In the genomic region with DNA sequence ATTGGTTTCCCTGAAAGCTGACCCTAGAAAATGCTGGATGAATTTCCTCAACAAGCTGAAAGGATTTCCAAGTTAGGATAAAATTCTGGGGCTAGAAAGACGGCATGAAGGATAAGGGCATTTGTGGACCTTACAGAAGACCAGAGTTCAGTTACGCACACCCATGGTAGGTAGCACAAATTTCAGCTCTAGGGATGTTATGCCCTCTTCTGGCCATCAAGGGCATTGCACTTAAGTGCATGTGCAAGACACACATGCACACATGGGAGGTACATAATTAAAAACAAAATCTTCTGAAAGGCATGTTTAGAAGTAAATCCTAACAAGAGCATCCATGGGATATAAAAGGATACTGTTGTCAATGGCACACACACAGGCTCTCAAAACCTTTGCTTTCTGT, we compare ENCODE assay signal across 12 mouse cellular contexts. TPM values are rescaled to one million over a fixed set of nuclear protein-coding genes. Genes with fewer than 3 reads are reported as not detected.
A peak's percentile ranks its signal among the peaks of the same experiment; 100 is the strongest.
DNase-seq lines count a peak whose midpoint lies in the region; ATAC-seq and TF ChIP-seq lines count a peak whose summit lies in the region.
"Had no signal": no experiment of that assay in that cellular context is flagged by ENCODE, and none has a peak within 500 bp of the region (broad histone marks: within the 10 kb centered on the region; RNA-seq: fewer than 3 reads in every experiment).

No protein-coding gene starts in this region.

- peak; percentile 57 for DNase-seq in kidney, adult 2 months
- DNase-seq in CD4-positive helper T cell, adult 2 months (ENCODE audit: low read depth, low spot score), result peak; percentile 38
- peak; percentile 72 for DNase-seq in ES-CJ7 (ENCODE audit: low read depth, low spot score)
- peak; percentile 35 for DNase-seq in limb, embryonic 11.5 days (ENCODE audit: low spot score)
- no peak for DNase-seq in adrenal gland, adult 18-20 months (ENCODE audit: low spot score in 2 of 2)
- no peak for DNase-seq in adrenal gland, adult (ENCODE audit: inconsistent age in 2 of 2, low spot score in 1 of 2)
- DNase-seq: adrenal gland, adult 2 months had no signal

- no peak overlapping the region for H3K9ac ChIP-seq in kidney, embryonic 16.5 days (replicated peaks; ENCODE audit: low read length)
- no peak overlapping the region for H3K9ac ChIP-seq in limb, embryonic 11.5 days (ENCODE audit: low read length)
- H3K9ac ChIP-seq: heart, embryonic 15.5 days had no signal

- H3K4me2 ChIP-seq in kidney, embryonic 16.5 days (replicated peaks; ENCODE audit: low read depth, low read length), result no peak overlapping the region
- H3K4me2 ChIP-seq in limb, embryonic 11.5 days (ENCODE audit: low read depth, severe bottlenecking), result no peak overlapping the region
- H3K4me2 ChIP-seq: heart, embryonic 15.5 days had no signal

- H3K27ac ChIP-seq in kidney, adult 2 months (ENCODE audit: insufficient read depth, low read depth, low read length), result no peak overlapping the region
- H3K27ac ChIP-seq in kidney, embryonic 16.5 days (ENCODE audit: low read length), result no peak overlapping the region
- no peak overlapping the region for H3K27ac ChIP-seq in limb, embryonic 11.5 days (replicated peaks; ENCODE audit: low read depth, low read length)
- H3K27ac ChIP-seq: heart, embryonic 15.5 days had no signal

- H3K36me3 ChIP-seq in kidney, adult 2 months (ENCODE audit: control insufficient read depth, insufficient read depth, low read length), result no peaks in the 10 kb centered on the region; the same call in 1 of the 2 replicates
- H3K36me3 ChIP-seq in kidney, embryonic 16.5 days (ENCODE audit: insufficient read depth, low read length), result no peaks in the 10 kb centered on the region
- no peaks in the 10 kb centered on the region for H3K36me3 ChIP-seq in limb, embryonic 11.5 days (ENCODE audit: control insufficient read depth, insufficient read depth, low read length)
- H3K36me3 ChIP-seq: heart, embryonic 15.5 days had no signal

- TF ChIP-seq CTCF in kidney, adult 2 months (conservative IDR thresholded peaks at IDR 0.05; ENCODE audit: insufficient read depth, insufficient read length, low read depth, low read length), result peak; percentile 56

- WGBS in kidney, adult 2 months, result 82% methylated on average over 2 of the region's 2 CpGs
- 96% methylated on average over 2 of the region's 2 CpGs for WGBS in kidney, embryonic 16.5 days
- WGBS in limb, embryonic 11.5 days, result 89% methylated on average over 2 of the region's 2 CpGs

- ATAC-seq in kidney, embryonic 16.5 days (ENCODE audit: low FRiP score, low TSS enrichment), result no peak
- no peak for ATAC-seq in limb, embryonic 11.5 days (ENCODE audit: insufficient number of reproducible peaks, low FRiP score, low TSS enrichment, low read depth)
- ATAC-seq in activated CD4-positive, CD25-positive, alpha-beta regulatory T cell, adult 4 months, result no peak
- ATAC-seq: forebrain, embryonic 14.5 days had no signal

- H3K9me3 ChIP-seq in kidney, embryonic 16.5 days (ENCODE audit: low read length), result no peaks in the 10 kb centered on the region
- no peaks in the 10 kb centered on the region for H3K9me3 ChIP-seq in limb, embryonic 11.5 days (ENCODE audit: control insufficient read depth, low read length)
- H3K9me3 ChIP-seq: heart, embryonic 15.5 days had no signal

- H3K27me3 ChIP-seq in kidney, adult 2 months (replicated peaks; ENCODE audit: control insufficient read depth, insufficient read depth, low read length), result no peaks in the 10 kb centered on the region
- H3K27me3 ChIP-seq in kidney, embryonic 16.5 days (ENCODE audit: insufficient read depth, low read length), result no peaks in the 10 kb centered on the region
- H3K27me3 ChIP-seq in limb, embryonic 11.5 days (ENCODE audit: control insufficient read depth, insufficient read depth, low read length), result no peaks in the 10 kb centered on the region
- H3K27me3 ChIP-seq: heart, embryonic 15.5 days had no signal

- no peak overlapping the region for H3K4me3 ChIP-seq in kidney, adult 2 months (ENCODE audit: insufficient read depth, low read depth, low read length)
- no peak overlapping the region for H3K4me3 ChIP-seq in kidney, embryonic 16.5 days (ENCODE audit: low read length)
- H3K4me3 ChIP-seq in limb, embryonic 11.5 days (ENCODE audit: low read depth, low read length), result no peak overlapping the region
- H3K4me3 ChIP-seq: heart, embryonic 15.5 days; myocyte had no signal

- H3K4me1 ChIP-seq in kidney, adult 2 months (ENCODE audit: control insufficient read depth, insufficient read depth, low read length), result peaks cover 8% of the 10 kb centered on the region; the same call in 1 of the 2 replicates
- H3K4me1 ChIP-seq in kidney, embryonic 16.5 days (ENCODE audit: insufficient read depth, low read length), result peaks cover 4% of the 10 kb centered on the region; the same call in 1 of the 2 replicates
- H3K4me1 ChIP-seq in limb, embryonic 11.5 days (ENCODE audit: control insufficient read depth, insufficient read depth, low read length), result no peaks in the 10 kb centered on the region
- H3K4me1 ChIP-seq: heart, embryonic 15.5 days had no signal

- TF ChIP-seq POLR2A in kidney, adult 2 months (IDR thresholded peaks at IDR 0.05; ENCODE audit: low read depth, low read length), result no peak

RNA-seq across cellular contexts. Expression of a gene that starts 54.6 kb away (rescaled TPM):
- polyA plus RNA-seq in kidney, adult 2 months (2012; rRNA removed), result not detected in 2 replicates
- polyA plus RNA-seq in kidney, embryonic 16.5 days (2015; fragmentation: Nextera tagmentation; extraction: Ambion mirVana), result not detected in 2 replicates
- not detected in 2 replicates for polyA plus RNA-seq in limb, embryonic 11.5 days (2014; fragmentation: Nextera tagmentation; extraction: Ambion mirVana)
- not detected for total RNA-seq in adrenal gland, adult 18-20 months (2021)
- not detected for polyA plus RNA-seq in activated CD4-positive, CD25-positive, alpha-beta regulatory T cell, adult 4 months (2017; shearing (Covaris generic))
- total RNA-seq: adrenal gland, adult 2 months had no signal
- polyA plus RNA-seq: adrenal gland, adult 2 months; heart, embryonic 15.5 days; myocyte had no signal

Comparison
In these comparisons a context has a peak if more than half of its experiments do, and no peak if none do; other contexts are left out.
1. DNase-seq: peak in kidney, adult 2 months (single experiment), CD4-positive helper T cell, adult 2 months (single experiment), ES-CJ7 (single experiment) and limb, embryonic 11.5 days (single experiment); none in adrenal gland, adult 18-20 months (0 of 2) and adrenal gland, adult (0 of 2).